Mouse (Mus musculus): ENCODE results near the gene Gm20425. TPM values are rescaled to one million over a fixed set of nuclear protein-coding genes. Genes with fewer than 3 reads are reported as not detected.

The Gm20425 gene
- polyA plus RNA-seq, 1 experiment from 2014 or later, result 3.5 TPM

DNA sequence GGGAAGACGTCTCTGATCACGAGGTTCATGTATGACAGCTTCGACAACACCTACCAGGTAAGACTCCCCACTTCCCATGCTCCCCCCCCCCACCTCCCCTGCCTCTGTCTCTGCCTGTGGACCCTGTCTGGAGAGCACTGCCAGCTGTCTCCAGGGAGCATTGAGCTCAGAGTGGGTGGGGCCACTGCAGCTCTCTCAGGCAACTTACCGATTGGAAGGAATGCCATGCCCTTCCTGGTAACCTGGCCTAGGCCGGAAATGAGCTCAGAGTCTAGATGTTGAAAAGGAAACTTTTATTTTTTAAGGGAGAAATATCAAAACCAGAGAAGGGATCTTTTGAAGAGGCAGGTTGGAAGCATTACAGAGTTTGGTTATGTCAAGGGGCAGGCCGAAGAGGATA, 89.7 kb downstream of the Gm20425 start:
- 85% methylated on average over 6 of the region's 6 CpGs for WGBS
- H3K27ac ChIP-seq (replicated peaks; ENCODE audit: low read depth, low read length), result no peak overlapping the region
- peaks cover 30% of the 10 kb centered on the region for H3K4me1 ChIP-seq (ENCODE audit: control insufficient read depth, insufficient read depth, low read length)
- ATAC-seq (ENCODE audit: low FRiP score, low TSS enrichment) (no peak), DNase-seq (no peak)
- H3K9ac ChIP-seq (replicated peaks; ENCODE audit: low read length), result no peak overlapping the region
- no peak overlapping the region for H3K4me2 ChIP-seq (ENCODE audit: low read length)
- no peak overlapping the region for H3K4me3 ChIP-seq (replicated peaks; ENCODE audit: low read depth, low read length)
- H3K9me3 ChIP-seq (ENCODE audit: control insufficient read depth, low read length), result no peaks in the 10 kb centered on the region
- H3K27me3 ChIP-seq (ENCODE audit: control insufficient read depth, insufficient read depth, low read length), result no peaks in the 10 kb centered on the region
- H3K36me3 ChIP-seq (ENCODE audit: control insufficient read depth, insufficient read depth, low read length), result peaks cover 22% of the 10 kb centered on the region; the same call in 1 of the 2 replicates

Other genes with a start within 250 kb of the Gm20425 start
- 0.88 and 1.5 TPM in 2 replicates for gene Slco2a1, start 241.6 kb downstream of the Gm20425 start, polyA plus RNA-seq (2014; fragmentation: Nextera tagmentation; extraction: Ambion mirVana)
- 64.2 and 93.4 TPM in 2 replicates for gene Rab6b, start 118.5 kb downstream of the Gm20425 start, polyA plus RNA-seq (2014; fragmentation: Nextera tagmentation; extraction: Ambion mirVana)
- 49.0 and 55.4 TPM in 2 replicates for gene Srprb, start 28.2 kb downstream of the Gm20425 start, polyA plus RNA-seq (2014; fragmentation: Nextera tagmentation; extraction: Ambion mirVana)
- gene Trf, start 137 bp upstream of the Gm20425 start, polyA plus RNA-seq (2014; fragmentation: Nextera tagmentation; extraction: Ambion mirVana), result 16.7 and 30.6 TPM in 2 replicates
- 0.14 TPM in 1 of 2 replicates, not detected in the other for gene 1300017J02Rik, start 74.8 kb upstream of the Gm20425 start, polyA plus RNA-seq (2014; fragmentation: Nextera tagmentation; extraction: Ambion mirVana)
- gene Topbp1, start 74.9 kb upstream of the Gm20425 start, polyA plus RNA-seq (2014; fragmentation: Nextera tagmentation; extraction: Ambion mirVana), result 16.4 and 23.8 TPM in 2 replicates
- gene Cdv3, start 135.5 kb upstream of the Gm20425 start, polyA plus RNA-seq (2014; fragmentation: Nextera tagmentation; extraction: Ambion mirVana), result 62.0 and 76.0 TPM in 2 replicates

All from midbrain, embryonic 14.5 days (tissue).